ENCODE assay signal across 20 mouse cellular contexts in the genomic region with DNA sequence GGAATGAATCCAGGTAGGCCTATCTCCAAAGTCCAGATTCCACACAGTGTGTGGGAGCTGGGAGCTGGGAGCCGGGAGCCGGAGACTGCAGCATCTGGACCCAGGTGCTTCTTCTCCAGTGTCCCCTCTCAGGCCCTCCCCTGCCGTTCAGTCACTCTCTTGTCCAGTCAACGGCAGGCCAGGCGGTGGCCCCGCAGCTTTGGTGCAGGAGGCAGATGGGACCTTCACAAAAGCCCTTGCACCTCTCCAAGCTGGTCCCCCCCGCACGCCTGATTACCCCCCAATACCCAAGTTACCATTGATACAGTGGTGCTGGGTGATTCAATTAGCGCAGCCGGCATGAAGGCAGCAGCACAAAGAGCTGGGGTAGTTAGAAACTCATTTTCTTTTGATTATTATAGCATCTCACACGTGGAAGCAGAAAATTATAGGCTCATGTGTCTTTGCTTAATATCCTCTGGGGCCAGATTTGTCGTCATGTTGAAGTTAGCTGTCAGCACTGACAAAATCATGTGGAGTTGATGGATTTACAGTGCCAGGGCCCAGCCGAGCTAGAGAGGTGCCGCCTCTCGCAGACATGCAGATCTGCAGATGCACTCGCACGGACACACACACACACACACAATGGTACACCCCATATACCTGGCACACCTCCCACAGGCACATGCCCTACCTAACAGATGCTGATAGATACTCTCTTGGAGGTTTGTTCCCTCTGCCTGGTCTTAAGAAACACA. TPM values are rescaled to one million over a fixed set of nuclear protein-coding genes. Genes with fewer than 3 reads are reported as not detected.
A peak's percentile ranks its signal among the peaks of the same experiment; 100 is the strongest.
DNase-seq lines count a peak whose midpoint lies in the region; ATAC-seq and TF ChIP-seq lines count a peak whose summit lies in the region.
"Had no signal": no experiment of that assay in that cellular context is flagged by ENCODE, and none has a peak within 500 bp of the region (broad histone marks: within the 10 kb centered on the region; RNA-seq: fewer than 3 reads in every experiment).

No protein-coding gene starts in this region.

- no peak overlapping the region for H3K4me2 ChIP-seq in hindbrain, embryonic 16.5 days (ENCODE audit: low read length)
- no peak overlapping the region for H3K4me2 ChIP-seq in midbrain, postnatal 0 days (ENCODE audit: low read depth, low read length, poor library complexity, severe bottlenecking)

- H3K4me3 ChIP-seq in hindbrain, embryonic 16.5 days (ENCODE audit: low read length): no peak overlapping the region
- no peak overlapping the region for H3K4me3 ChIP-seq in midbrain, postnatal 0 days (ENCODE audit: low read depth, low read length)
- no peak overlapping the region for H3K4me3 ChIP-seq in heart, adult 2 months
- H3K4me3 ChIP-seq: gastrocnemius, adult 2 months had no signal

- no peaks in the 10 kb centered on the region for H3K9me3 ChIP-seq in hindbrain, embryonic 16.5 days (ENCODE audit: control insufficient read depth, low read length)
- H3K9me3 ChIP-seq in midbrain, postnatal 0 days (ENCODE audit: low read length): no peaks in the 10 kb centered on the region

- no peaks in the 10 kb centered on the region for H3K36me3 ChIP-seq in hindbrain, embryonic 16.5 days (ENCODE audit: control insufficient read depth, insufficient read depth, low read length)
- H3K36me3 ChIP-seq in midbrain, postnatal 0 days (ENCODE audit: insufficient read depth, low read length): no peaks in the 10 kb centered on the region
- H3K36me3 ChIP-seq in heart, adult 2 months (ENCODE audit: control insufficient read depth, insufficient read depth, low read length): no peaks in the 10 kb centered on the region

- TF ChIP-seq POLR2A in heart, adult 2 months (IDR thresholded peaks at IDR 0.05; ENCODE audit: insufficient read depth, low read depth, low read length): no peak

- ATAC-seq in hindbrain, embryonic 16.5 days: peak; percentile 71
- ATAC-seq in midbrain, postnatal 0 days (ENCODE audit: low FRiP score): no peak
- ATAC-seq: activated CD4-positive, CD25-positive, alpha-beta regulatory T cell, adult 4 months; intestine, embryonic 16.5 days had no signal

- 25% methylated on average over 17 of the region's 17 CpGs for WGBS in hindbrain, embryonic 16.5 days
- WGBS in midbrain, postnatal 0 days: 37% methylated on average over 17 of the region's 17 CpGs
- WGBS in heart, adult 2 months: 78% methylated on average over 17 of the region's 17 CpGs

- H3K27ac ChIP-seq in hindbrain, embryonic 16.5 days (ENCODE audit: low read depth, low read length): peak overlapping the region; percentile 32
- no peak overlapping the region for H3K27ac ChIP-seq in midbrain, postnatal 0 days (ENCODE audit: low read depth, low read length)
- no peak overlapping the region for H3K27ac ChIP-seq in heart, adult 2 months
- H3K27ac ChIP-seq: gastrocnemius, adult 2 months had no signal

- no peaks in the 10 kb centered on the region for H3K27me3 ChIP-seq in hindbrain, embryonic 16.5 days (replicated peaks; ENCODE audit: control insufficient read depth, insufficient read depth, low read length)
- no peaks in the 10 kb centered on the region for H3K27me3 ChIP-seq in midbrain, postnatal 0 days (ENCODE audit: insufficient read depth, low read length)
- peaks cover 2% of the 10 kb centered on the region; the same call in 1 of the 2 replicates for H3K27me3 ChIP-seq in heart, adult 2 months (ENCODE audit: control insufficient read depth, insufficient read depth, low read length)

- 0 out of 2 replicates have a peak overlapping the region, but pooled peaks have one; percentile 37 for H3K9ac ChIP-seq in hindbrain, embryonic 16.5 days (ENCODE audit: low read depth, low read length)
- no peak overlapping the region for H3K9ac ChIP-seq in midbrain, postnatal 0 days (replicated peaks; ENCODE audit: low read length, poor library complexity, severe bottlenecking)
- no peak overlapping the region for H3K9ac ChIP-seq in heart, adult 2 months (ENCODE audit: low read depth, low read length)

- TF ChIP-seq CTCF in midbrain, postnatal 0 days (IDR thresholded peaks at IDR 0.05): no peak
- no peak for TF ChIP-seq CTCF in heart, adult 2 months (IDR thresholded peaks at IDR 0.05)

- peak; percentile 34 for DNase-seq in embryo, embryonic 10.5 days (ENCODE audit: low spot score)
- no peak for DNase-seq in embryo, embryonic 9.5 days (ENCODE audit: extremely low spot score)
- DNase-seq in midbrain, postnatal 0 days (ENCODE audit: low spot score): peak; percentile 61
- DNase-seq in heart, adult 2 months: no peak
- DNase-seq in urinary bladder, postnatal 4 days (ENCODE audit: low spot score in 2 of 2): no peak
- no peak for DNase-seq in adrenal gland, postnatal 36 days
- DNase-seq in heart, adult 8-10 months (ENCODE audit: low spot score): no peak
- DNase-seq: adrenal gland, postnatal 25 days; cerebellum, postnatal 25 days; gastrocnemius, adult 2 months; heart, adult 18-20 months; kidney, postnatal 14 days; liver; lung, adult 2 months; spleen, adult 18-20 months; thymus, postnatal 4 days had no signal

- peaks cover 6% of the 10 kb centered on the region for H3K4me1 ChIP-seq in hindbrain, embryonic 16.5 days (ENCODE audit: control insufficient read depth, insufficient read depth, low read depth, low read length)
- 0 out of 2 replicates have a peak, but pooled peaks cover 3% of the 10 kb centered on the region for H3K4me1 ChIP-seq in midbrain, postnatal 0 days (ENCODE audit: insufficient read depth, low read length)
- no peaks in the 10 kb centered on the region for H3K4me1 ChIP-seq in heart, adult 2 months (ENCODE audit: control insufficient read depth, insufficient read depth, low read length)

- intact Hi-C loops in heart, adult 2 months (cut with DNase I): no loop called here

- no peaks in the 10 kb centered on the region for H3K79me2 ChIP-seq in heart, adult 2 months (replicated peaks; ENCODE audit: control insufficient read depth, insufficient read depth, low read length)

- TF ChIP-seq EP300 in heart, adult 2 months (IDR thresholded peaks at IDR 0.05; ENCODE audit: insufficient read depth, low read depth, low read length): no peak

RNA-seq across cellular contexts. Expression of gene Lhx1, which starts 53.6 kb away (rescaled TPM):
- 35.9 and 43.0 TPM in 2 replicates for polyA plus RNA-seq in hindbrain, embryonic 16.5 days (2015; fragmentation: Nextera tagmentation; extraction: Ambion mirVana)
- total RNA-seq in midbrain, postnatal 0 days (2014; rRNA removed): 34.2 and 44.9 TPM in 2 replicates
- 21.3 and 22.5 TPM in 2 replicates for polyA plus RNA-seq in midbrain, postnatal 0 days (2015; fragmentation: Nextera tagmentation; extraction: Ambion mirVana)
- not detected for total RNA-seq in heart, adult 2 months (2021)
- polyA plus RNA-seq in heart, adult 2 months (2012; rRNA removed): not detected in 2 replicates
- total RNA-seq in adrenal gland, postnatal 36 days (2021): not detected
- not detected for total RNA-seq in heart, adult 8-10 months (2022)
- total RNA-seq: adrenal gland, postnatal 25 days; gastrocnemius, adult 2 months; heart, adult 18-20 months had no signal
- polyA plus RNA-seq: activated CD4-positive, CD25-positive, alpha-beta regulatory T cell, adult 4 months; heart, postnatal 0 days; lung, adult 2 months had no signal

Comparison
In these comparisons a context has a peak if more than half of its experiments do, and no peak if none do; other contexts are left out.
1. DNase-seq: peak in embryo, embryonic 10.5 days (single experiment) and midbrain, postnatal 0 days (single experiment); none in embryo, embryonic 9.5 days (single experiment), heart, adult 2 months (0 of 2), urinary bladder, postnatal 4 days (0 of 2), adrenal gland, postnatal 36 days (0 of 2) and heart, adult 8-10 months (single experiment).
2. RNA of gene Lhx1, which starts 53.6 kb away (total RNA-seq): 34.2 to 44.9 TPM in midbrain, postnatal 0 days; not detected in heart, adult 2 months, not detected in adrenal gland, postnatal 36 days and not detected in heart, adult 8-10 months; every median in the first group is over 10 times any median in the second.